Mouse (Mus musculus): ENCODE data around the gene Ttpal. TPM values are rescaled to one million over a fixed set of nuclear protein-coding genes. Genes with fewer than 3 reads are reported as not detected.

The Ttpal gene
- total RNA-seq, 2 experiments from 2014 or later = 47.9 to 61.3 TPM

DNA sequence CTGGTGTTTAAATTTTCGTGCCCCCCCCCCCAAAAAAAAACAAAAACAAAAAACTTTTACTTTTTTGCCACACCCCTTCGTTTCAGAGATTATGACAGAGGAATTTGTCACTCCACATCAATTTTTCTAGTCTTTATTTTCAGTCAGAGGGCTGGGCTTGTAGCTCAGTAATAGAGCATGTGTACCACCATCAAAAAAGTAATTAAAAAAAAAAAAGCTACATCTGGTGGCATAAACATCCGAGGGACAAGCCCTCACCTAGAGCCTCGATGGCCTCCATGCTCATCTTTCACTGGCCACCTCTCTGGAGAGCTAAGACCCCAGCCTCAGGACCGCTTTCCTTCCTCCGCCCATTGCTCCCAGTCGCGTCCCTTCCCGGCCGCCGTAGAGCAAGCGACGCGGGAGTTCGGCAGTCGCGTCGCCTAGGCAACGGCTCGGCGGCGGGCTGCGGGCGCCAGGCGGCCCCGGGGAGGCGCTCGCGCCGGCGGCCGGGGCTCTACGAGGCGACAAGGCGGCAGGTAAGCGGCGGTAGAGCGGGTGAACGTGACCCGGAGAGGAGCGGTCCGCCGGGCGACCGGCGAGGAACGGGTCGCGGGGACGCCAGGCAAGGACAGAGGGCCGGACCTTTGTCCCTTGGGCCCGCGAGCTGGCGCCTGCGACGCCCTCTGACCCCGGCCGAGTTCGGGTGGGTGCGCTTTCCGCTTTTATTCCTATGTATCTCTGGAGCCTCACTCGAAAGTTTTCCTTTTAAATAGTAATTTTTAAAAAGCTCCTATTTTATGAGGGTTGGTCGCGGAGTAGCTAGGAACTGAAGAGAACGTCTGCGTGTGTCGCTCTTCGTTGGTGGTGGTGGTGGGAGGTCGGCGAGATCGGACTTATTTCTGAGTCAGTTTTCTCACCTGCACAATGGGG is 56.1 kb downstream of the Ttpal start, which contains the start of gene Pkig:
Gene Pkig, plus strand, starts transcription at position 412 of the 912 bp plus-strand sequence.
- DNase-seq (ENCODE audit: extremely low spot score in 1 of 2, low spot score in 1 of 2) = peak; percentile 78 to 79

DNA sequence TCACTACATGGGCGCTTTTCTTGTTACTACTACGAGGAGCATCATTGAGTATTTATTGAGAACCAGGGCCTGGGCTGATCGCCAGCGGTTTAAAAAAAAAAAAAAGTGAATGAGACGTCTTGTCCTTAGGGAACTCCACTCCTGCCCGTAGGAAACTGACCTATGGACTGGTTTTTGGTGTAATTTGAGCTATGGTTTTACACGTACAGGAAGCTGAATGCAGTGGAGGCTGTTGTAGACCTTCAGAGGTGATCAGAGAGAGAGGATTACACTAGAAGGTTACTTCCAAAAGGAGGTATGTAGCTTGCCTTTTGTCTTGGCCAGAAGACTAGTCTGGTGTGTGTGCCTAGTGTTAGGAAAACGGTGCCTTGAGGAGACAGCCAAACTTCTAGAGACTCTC is 56.8 kb downstream of the Ttpal start:
- no peak for DNase-seq (ENCODE audit: extremely low spot score in 1 of 2, low spot score in 1 of 2)

DNA sequence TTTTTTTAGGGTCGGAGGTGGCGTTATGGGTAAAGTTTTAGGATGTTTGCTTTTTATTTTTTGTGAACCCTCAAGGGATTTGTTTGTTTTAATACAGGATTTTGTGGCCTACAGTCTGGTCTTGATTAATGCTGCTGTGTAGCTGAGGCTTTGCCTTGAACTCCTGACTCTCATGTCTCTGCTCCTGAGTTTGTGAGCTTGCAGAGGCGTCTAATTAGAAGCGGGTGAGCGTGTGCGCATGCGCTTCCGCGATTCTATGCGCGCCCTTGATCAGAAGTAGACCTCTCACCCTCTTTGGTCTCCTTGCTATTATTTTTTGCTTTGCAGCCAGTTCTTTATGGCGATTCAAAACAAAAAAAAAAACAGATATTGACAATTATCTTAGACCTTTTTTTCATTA is 57.3 kb downstream of the Ttpal start:
- DNase-seq (ENCODE audit: extremely low spot score in 1 of 2, low spot score in 1 of 2) = no peak

DNA sequence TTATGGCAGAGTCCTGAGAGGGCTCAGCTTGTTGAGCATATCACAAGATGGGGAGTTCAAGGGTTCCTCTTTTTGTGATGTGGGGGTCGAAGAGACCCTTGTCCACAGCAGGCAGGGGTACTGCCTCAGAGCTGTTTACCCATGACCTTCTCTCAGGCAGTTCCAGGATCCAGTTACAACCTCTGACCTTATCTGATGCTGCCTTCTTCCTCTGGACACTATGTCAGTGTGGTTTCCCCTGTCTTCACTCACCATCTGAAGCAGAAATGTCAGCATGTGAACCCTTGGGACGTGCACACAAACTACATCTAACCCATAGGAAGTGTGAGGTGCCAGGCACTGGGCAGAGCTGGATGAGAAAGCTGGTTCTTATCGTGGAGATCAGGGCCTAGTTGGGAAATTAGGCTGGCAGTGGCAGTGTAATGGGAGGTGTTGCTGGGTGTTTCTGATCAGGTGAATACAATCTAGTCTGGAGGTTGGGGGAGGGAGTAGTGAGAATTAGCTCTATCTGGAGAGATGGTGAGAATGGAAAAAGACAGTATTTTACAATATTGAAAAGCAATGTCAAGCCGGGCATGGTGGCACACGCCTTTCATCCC is 58.1 kb downstream of the Ttpal start:
- no peak for DNase-seq (ENCODE audit: extremely low spot score in 1 of 2, low spot score in 1 of 2)

DNA sequence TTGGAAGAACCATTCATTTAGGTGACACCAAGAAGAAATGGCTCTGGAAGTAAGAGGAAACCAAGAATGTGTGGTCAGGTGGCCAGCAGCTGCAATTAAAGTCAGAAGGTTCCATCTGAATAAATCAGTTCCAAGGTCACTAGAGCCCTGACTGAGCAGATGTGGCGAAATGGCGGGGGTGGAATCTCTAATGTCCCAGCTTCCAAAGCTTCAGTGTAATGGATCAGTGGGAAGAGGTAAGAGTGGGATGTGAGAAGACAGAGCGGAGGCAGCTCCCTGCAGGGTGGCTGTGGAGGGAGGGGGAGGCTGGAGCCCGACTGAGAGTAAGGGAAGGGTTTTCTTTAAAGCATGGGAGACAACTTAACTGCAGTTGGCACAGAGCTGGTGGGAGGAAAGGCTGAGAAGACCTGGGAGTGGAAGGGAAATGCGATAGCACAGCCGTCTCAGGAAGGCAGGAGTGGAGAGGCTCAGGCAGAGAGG is 59.3 kb downstream of the Ttpal start:
- DNase-seq (ENCODE audit: extremely low spot score in 1 of 2, low spot score in 1 of 2) = no peak

DNA sequence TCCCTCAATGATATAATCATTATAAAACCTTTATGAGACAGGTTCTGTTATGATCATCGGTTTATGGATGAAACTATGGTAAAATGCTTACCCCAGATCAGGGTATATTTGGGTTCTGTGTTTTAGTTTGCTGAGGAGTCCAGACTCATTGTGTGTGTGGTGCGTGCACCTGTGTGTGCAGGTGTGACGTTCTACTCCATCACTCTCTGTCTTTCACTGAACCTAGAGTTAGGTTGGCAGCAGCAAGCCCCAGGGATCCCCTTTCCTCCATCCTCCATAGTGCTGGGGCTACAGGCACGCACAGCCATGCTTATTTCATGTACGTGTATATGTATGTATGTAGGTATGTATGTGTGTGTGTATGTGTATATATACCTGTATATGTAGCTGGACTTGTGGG is 60.0 kb downstream of the Ttpal start:
- DNase-seq (ENCODE audit: extremely low spot score in 1 of 2, low spot score in 1 of 2) = no peak

DNA sequence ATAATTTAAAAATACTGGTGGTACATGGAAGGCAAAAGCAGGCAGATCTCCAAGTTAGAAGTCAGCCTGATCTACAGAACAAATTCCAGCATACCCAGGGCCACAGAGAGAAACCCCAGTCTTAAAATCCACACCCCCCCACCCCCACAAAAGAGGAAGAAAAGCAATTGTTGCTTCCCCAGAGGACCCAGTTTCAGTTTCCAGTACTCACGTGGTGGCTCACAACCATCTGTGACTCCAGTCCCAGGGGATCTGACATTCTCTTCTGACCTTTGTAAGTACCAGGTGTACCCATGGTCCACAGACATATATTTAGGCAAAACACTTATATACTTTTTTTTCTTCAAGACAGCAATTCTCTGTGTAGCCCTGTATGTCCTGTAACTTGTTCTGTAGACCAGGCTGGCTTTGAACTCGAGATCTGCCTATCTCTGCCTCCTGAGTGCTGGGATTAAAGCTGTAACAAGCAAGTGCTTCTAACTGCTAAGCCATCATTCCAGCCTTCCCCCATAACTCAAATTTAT is 60.6 kb downstream of the Ttpal start:
- DNase-seq (ENCODE audit: extremely low spot score in 1 of 2, low spot score in 1 of 2) = no peak

DNA sequence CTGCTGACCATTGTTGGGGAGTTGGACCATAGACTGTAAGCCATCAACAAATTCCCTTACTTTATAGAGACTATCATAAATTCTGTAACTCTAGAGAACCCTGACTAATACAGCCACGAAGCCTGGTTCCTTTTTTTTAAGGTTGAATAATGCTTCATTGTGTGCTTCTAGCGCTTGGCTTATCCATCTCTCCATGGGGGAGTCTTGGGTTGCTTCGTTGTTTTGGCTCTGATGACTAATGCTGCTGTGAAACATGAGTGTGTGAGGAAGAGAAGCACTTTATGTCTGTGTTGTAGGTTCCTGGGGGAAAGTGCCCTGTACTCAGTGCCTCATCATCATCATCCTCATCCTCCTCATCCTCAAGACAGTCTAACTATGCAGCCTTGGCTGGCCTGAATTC is 61.8 kb downstream of the Ttpal start:
- no peak for DNase-seq (ENCODE audit: extremely low spot score in 1 of 2, low spot score in 1 of 2)

DNA sequence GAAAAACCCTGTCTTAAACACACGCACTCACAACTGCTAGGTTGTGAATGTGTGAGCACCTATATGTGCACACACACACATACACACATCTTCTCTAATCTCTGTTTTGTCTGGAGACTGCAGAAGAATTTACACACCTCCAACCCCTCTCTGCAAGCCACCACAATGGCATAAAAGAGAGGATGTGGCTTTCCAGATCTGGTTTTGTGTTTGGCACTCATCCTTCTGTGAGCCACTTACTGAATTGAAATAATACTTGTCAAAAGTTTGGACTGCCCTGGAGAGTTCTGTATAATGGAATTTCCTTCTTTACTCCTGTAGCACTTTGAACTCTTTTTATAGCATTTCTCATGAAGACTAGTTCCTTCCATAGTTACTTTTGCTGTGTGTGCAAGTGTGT is 64.9 kb downstream of the Ttpal start:
- no peak for DNase-seq (ENCODE audit: extremely low spot score in 1 of 2, low spot score in 1 of 2)

Other genes starting within 250 kb of the Ttpal start
- gene Jph2, start 204.3 kb upstream of the Ttpal start, total RNA-seq (2021) = under 1 TPM; 0.37 to 0.70 TPM
- 10 to 100 TPM; 20.4 to 21.5 TPM for gene Oser1, start 177.6 kb upstream of the Ttpal start, total RNA-seq (2021)
- gene Gdap1l1, start 163.8 kb upstream of the Ttpal start, total RNA-seq (2021) = 10 to 100 TPM; 64.5 to 74.6 TPM
- gene Fitm2, start 129.7 kb upstream of the Ttpal start, total RNA-seq (2021) = 10 to 100 TPM; 17.6 to 20.8 TPM
- gene R3hdml, start 110.0 kb upstream of the Ttpal start, total RNA-seq (2021) = not detected
- gene Hnf4a, start 95.5 kb upstream of the Ttpal start, total RNA-seq (2021) = not detected
- 100 to 1,000 TPM; 191 to 207 TPM for gene Serinc3, start 42.8 kb downstream of the Ttpal start, total RNA-seq (2021)
- gene Pkig, start 56.1 kb downstream of the Ttpal start, total RNA-seq (2021) = 10 to 100 TPM; 86.5 to 94.6 TPM
- gene Ada, start 147.9 kb downstream of the Ttpal start, total RNA-seq (2021) = 1 to 10 TPM; 1.2 to 1.5 TPM
- not detected for gene Ccn5, start 218.5 kb downstream of the Ttpal start, total RNA-seq (2021)

Data from layer of hippocampus, postnatal 25 days (tissue).